Comparison of ENCODE assay signal across 15 mouse cellular contexts in the genomic region with DNA sequence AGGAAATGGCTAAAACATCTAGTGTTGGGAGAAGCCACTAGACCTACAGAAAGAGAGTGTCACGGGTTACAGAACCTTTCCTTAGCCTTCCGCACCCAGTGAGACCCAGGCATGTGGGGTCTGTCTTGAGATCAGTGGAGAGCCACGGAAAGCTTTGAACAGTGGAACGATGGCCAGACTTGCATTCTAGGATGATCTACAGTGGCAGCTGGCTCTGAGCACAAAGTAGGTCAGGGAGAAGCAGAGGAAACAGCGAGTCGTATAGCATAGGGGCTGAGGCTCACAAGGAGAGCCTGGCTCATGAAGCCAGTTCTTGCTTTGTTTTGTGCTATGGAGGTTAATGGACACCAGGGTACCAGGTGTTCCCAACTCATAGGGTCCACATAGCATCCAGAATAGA. TPM values are rescaled to one million over a fixed set of nuclear protein-coding genes. Genes with fewer than 3 reads are reported as not detected.
DNase-seq lines count a peak whose midpoint lies in the region.
"Had no signal": no experiment of that assay in that cellular context is flagged by ENCODE, and none has a peak within 500 bp of the region (broad histone marks: within the 10 kb centered on the region; RNA-seq: fewer than 3 reads in every experiment).

No protein-coding gene starts in this region.

- peak; percentile 18 to 60 for DNase-seq in adrenal gland, adult (ENCODE audit: inconsistent age in 2 of 2, low spot score in 1 of 2)
- no peak for DNase-seq in adrenal gland, postnatal 25 days
- DNase-seq in retina, postnatal 1 day, result peak; percentile 36
- DNase-seq in retina, embryonic 14.5 days (ENCODE audit: low spot score), result no peak
- peak; percentile 41 for DNase-seq in thymus, postnatal 14 days
- DNase-seq in thymus, adult 18-20 months, result no peak
- DNase-seq in urinary bladder, postnatal 25 days (ENCODE audit: low spot score), result no peak
- DNase-seq: adrenal gland, postnatal 10 days; adrenal gland, postnatal 36 days; B cell, adult 2 months; cerebellum, adult 11-12 months; cerebellum, adult 2 months; cerebellum, adult 9-10 months; cerebellum, postnatal 10 days; cerebellum, postnatal 25 days had no signal

RNA-seq across cellular contexts. Expression of gene Nr4a3, which starts 28.4 kb away (rescaled TPM):
- total RNA-seq in adrenal gland, postnatal 25 days (2021), result 42.1 and 42.8 TPM in 2 replicates

RNA-seq across cellular contexts. Expression of gene Stx17, which starts 51.4 kb away (rescaled TPM):
- total RNA-seq in adrenal gland, postnatal 25 days (2021), result 43.5 and 73.9 TPM in 2 replicates

Comparison
In these comparisons a context has a peak if more than half of its experiments do, and no peak if none do; other contexts are left out.
1. DNase-seq: peak in adrenal gland, adult (2 of 2), retina, postnatal 1 day (single experiment) and thymus, postnatal 14 days (single experiment); none in adrenal gland, postnatal 25 days (single experiment), retina, embryonic 14.5 days (single experiment), thymus, adult 18-20 months (0 of 2) and urinary bladder, postnatal 25 days (single experiment).